Mouse (Mus musculus) myocyte (in vitro differentiated cells): Measurements from ENCODE around the gene H2-K1. TPM values are rescaled to one million over a fixed set of nuclear protein-coding genes. Genes with fewer than 3 reads are reported as not detected.
"Not testable (repeated sequence)": the region's sequence is repeated elsewhere in the genome, so short reads cannot be mapped to it uniquely, and the experiment has no call there.

Source experiments
- H3K27me3 ChIP-seq: one replicate; pipeline ENCODE4 v1.6.1; 2011; ENCODE audit not compliant: control insufficient read depth, insufficient read depth, insufficient read length
- H3K36me3 ChIP-seq: one replicate; pipeline ENCODE4 v1.6.1; 2011; ENCODE audit not compliant: control insufficient read depth, insufficient read depth
- H3K4me2 ChIP-seq: one replicate; pipeline ENCODE4 v1.6.1; 2011; ENCODE audit warnings: low read depth, control low read depth
- H3K4me3 ChIP-seq: one replicate; pipeline ENCODE4 v1.5.1; 2011; ENCODE audit warnings: mild to moderate bottlenecking, control low read depth, moderate library complexity
- H3K79me2 ChIP-seq: one replicate; pipeline ENCODE4 v1.6.1; 2011; ENCODE audit not compliant: control insufficient read depth, insufficient read depth
- H3ac ChIP-seq: one replicate; pipeline ENCODE4 v1.6.1; 2011; ENCODE audit not compliant: control insufficient read depth, insufficient read length
- CEBPB ChIP-seq: IDR thresholded peaks from 2 replicates; pipeline ENCODE4 v1.6.1; 2011; ENCODE audit warnings: mild to moderate bottlenecking, moderate library complexity; ENCODE audit not compliant: poor library complexity, insufficient read depth, severe bottlenecking
- E2F4 ChIP-seq: IDR thresholded peaks from one replicate; pipeline ENCODE4 v1.6.1; 2011; ENCODE audit warnings: mild to moderate bottlenecking, control low read depth, moderate library complexity; ENCODE audit not compliant: insufficient read depth
- MAX ChIP-seq: IDR thresholded peaks from one replicate; pipeline ENCODE4 v1.6.1; 2011; ENCODE audit warnings: low read depth, mild to moderate bottlenecking, control low read depth
- MYOD1 ChIP-seq, 3 experiments: IDR thresholded peaks; one replicate each; pipeline ENCODE4 v1.6.1; 2011; ENCODE audit warnings: control low read depth in 2 of 3, low read depth in 2 of 3, mild to moderate bottlenecking in 2 of 3, moderate library complexity in 1 of 3; ENCODE audit not compliant: insufficient read length in 2 of 3, control insufficient read depth in 1 of 3
- MYOG ChIP-seq, 3 experiments: IDR thresholded peaks; one replicate each; pipeline ENCODE4 v1.6.1; 2011; ENCODE audit warnings: control low read depth in 2 of 3, low read depth in 2 of 3, mild to moderate bottlenecking in 2 of 3; ENCODE audit not compliant: insufficient read length in 2 of 3, control insufficient read depth in 1 of 3, insufficient read depth in 1 of 3
- POLR2A ChIP-seq: IDR thresholded peaks from one replicate; pipeline ENCODE4 v1.6.1; 2011; ENCODE audit warnings: low read depth, mild to moderate bottlenecking, control low read depth, moderate library complexity; ENCODE audit not compliant: insufficient read length
- POLR2AphosphoS2 ChIP-seq: IDR thresholded peaks from one replicate; pipeline ENCODE4 v1.6.1; 2011; ENCODE audit warnings: low read depth, control low read depth; ENCODE audit not compliant: insufficient read length
- REST ChIP-seq: IDR thresholded peaks from one replicate; pipeline ENCODE4 v1.6.1; 2011; ENCODE audit warnings: mild to moderate bottlenecking, control low read depth, moderate library complexity; ENCODE audit not compliant: insufficient read depth, insufficient read length
- SRF ChIP-seq: IDR thresholded peaks from one replicate; pipeline ENCODE4 v1.6.1; 2011; ENCODE audit warnings: low read depth; ENCODE audit not compliant: control insufficient read depth, insufficient read length
- TCF12 ChIP-seq: IDR thresholded peaks from one replicate; pipeline ENCODE4 v1.6.1; 2011; ENCODE audit warnings: mild to moderate bottlenecking, control low read depth; ENCODE audit not compliant: poor library complexity, insufficient read depth, severe bottlenecking
- TCF3 ChIP-seq: IDR thresholded peaks from one replicate; pipeline ENCODE4 v1.6.1; 2011; ENCODE audit warnings: low read depth, control low read depth; ENCODE audit not compliant: insufficient read length
- USF1 ChIP-seq: IDR thresholded peaks from one replicate; pipeline ENCODE4 v1.6.1; 2011; ENCODE audit warnings: low read depth, mild to moderate bottlenecking, control low read depth, moderate library complexity
- polyA plus RNA-seq: library from polyadenylated mRNA; unstranded; fragments of >200 nt; fragmentation: generic; extraction: Trizol; gene quantifications from one replicate; pipeline ENCODE4 v1.2.1, GENCODE M21; 2012; ENCODE audit warnings: missing spikeins

Gene H2-K1
- polyA plus RNA-seq, 1 experiment = 89.2 TPM

DNA sequence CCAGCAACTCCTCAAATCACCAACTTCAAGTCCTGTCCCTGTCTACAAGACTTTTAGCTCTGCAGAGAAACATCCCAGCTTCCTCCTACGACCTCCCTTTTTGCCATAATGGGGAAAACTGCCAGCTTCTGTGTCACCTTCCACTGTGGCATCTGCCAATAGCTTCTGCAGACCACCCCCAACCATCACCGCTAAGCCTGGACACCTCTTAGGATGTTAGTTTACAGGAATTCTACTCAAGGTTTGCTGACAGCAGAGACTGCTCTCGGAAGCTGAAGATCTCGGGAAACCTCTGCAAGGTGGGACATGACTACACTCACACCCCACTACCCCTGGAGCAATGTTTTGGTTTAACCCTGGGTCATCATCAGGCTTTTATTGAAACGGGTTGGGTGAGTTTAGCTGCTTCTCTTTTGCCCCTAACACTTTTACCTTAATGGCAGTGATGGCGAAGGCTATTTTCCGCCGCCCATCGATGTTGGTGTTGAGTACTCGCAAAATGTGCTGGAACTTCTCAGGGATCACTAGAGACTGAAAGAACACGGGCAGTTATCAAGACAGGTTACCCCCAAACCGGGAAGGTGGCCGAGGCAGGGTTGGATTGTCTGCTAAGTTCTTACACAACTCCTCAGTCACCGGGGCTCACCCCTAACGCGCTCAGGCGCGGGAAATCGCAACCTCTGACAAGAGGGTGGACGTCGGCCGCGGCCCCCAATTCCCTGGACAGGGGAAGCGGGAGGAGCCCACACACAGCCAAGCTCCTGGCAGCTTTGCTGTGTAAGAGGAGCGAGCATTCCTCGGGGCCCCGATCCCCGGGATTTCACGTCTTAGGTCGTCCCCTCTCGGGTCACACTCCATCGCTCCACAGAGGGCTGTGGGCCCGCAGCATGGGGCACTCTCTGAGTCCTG is 45.2 kb downstream of the H2-K1 start:
- Histone ChIP-seq H3K27me3 (no peaks in the 10 kb centered on the region), H3K79me2 (peaks cover 29% of the 10 kb centered on the region), H3K4me2 (peak overlapping the region; percentile 81), H3ac (peak overlapping the region; percentile 71), H3K36me3 (peaks cover 15% of the 10 kb centered on the region), H3K4me3 (peak overlapping the region; percentile 93)
- no peak for TF ChIP-seq E2F4
- TF ChIP-seq TCF3 = no peak
- TF ChIP-seq SRF = no peak
- TF ChIP-seq POLR2AphosphoS2 = no peak
- TF ChIP-seq MYOG (IDR thresholded peaks at IDR 0.05; ENCODE audit: control insufficient read depth in 1 of 3, insufficient read depth in 1 of 3, insufficient read length in 2 of 3, low read depth in 2 of 3) = no peak
- TF ChIP-seq MYOD1 (IDR thresholded peaks at IDR 0.05; ENCODE audit: control insufficient read depth in 1 of 3, insufficient read length in 2 of 3, low read depth in 2 of 3) = no peak
- no peak for TF ChIP-seq REST
- TF ChIP-seq CEBPB = no peak

DNA sequence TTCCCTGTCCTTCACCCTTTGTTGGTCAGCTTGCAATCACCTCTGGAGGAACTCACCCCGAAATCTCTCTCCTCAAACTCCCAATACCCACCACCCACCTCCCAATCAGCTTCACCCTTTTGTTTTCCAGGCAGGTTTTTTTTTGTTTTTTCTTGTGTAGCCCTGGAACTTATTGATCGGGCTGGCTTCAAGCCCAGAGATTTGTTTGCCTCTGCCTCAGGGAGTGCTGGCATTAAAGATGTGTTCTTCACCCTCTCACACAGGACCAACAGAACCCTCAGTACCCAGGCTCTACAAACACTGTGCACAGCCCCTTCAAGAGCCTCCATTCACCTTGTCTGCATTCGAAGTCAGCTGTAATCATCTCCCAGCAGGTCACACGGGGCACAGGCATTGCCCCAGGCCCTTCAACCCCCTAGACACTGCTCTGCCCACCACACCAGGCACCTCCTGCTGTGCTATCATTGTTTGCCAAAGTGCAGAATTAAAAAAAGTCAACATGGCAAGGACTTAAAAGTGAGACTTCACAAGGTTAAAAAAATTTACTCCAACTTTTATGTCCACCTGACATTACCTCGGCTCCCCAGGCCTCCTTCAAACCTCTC is 46.1 kb downstream of the H2-K1 start:
- Histone ChIP-seq H3K4me3 (peak overlapping the region; percentile 93), H3K4me2 (peak overlapping the region; percentile 81), H3K79me2 (peaks cover 29% of the 10 kb centered on the region), H3K27me3 (no peaks in the 10 kb centered on the region), H3K36me3 (peaks cover 15% of the 10 kb centered on the region), H3ac (peak overlapping the region; percentile 71)
- TF ChIP-seq SRF (no peak), POLR2A (peak; percentile 37)

DNA sequence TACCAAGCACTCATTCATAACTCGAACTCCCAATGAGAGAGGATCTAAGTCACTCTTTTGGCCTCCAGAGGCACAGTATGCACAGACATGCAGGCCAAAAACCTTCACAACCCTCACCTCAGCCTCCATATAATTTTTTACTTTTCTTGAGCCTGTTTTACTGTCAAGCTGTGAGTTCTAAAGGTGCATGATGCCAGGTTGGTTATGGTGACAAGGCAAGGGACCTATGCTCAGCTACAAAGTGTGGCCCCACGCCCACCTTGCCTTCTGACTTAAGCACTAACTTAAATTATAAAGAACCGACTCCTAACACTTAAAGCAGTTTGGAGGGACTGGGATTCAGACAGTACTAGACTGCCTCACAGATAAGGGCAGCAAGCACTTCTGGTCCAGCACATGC is 46.8 kb downstream of the H2-K1 start:
- H3K4me2 ChIP-seq = peak overlapping the region; percentile 59
- no peak overlapping the region for H3ac ChIP-seq
- H3K27me3 ChIP-seq = no peaks in the 10 kb centered on the region
- H3K79me2 ChIP-seq = peaks cover 29% of the 10 kb centered on the region
- no peak for TF ChIP-seq REST
- no peak for TF ChIP-seq MYOD1 (IDR thresholded peaks at IDR 0.05; ENCODE audit: control insufficient read depth in 1 of 3, insufficient read length in 2 of 3, low read depth in 2 of 3)
- no peak for TF ChIP-seq USF1
- TF ChIP-seq CEBPB = no peak
- TF ChIP-seq MYOG (IDR thresholded peaks at IDR 0.05; ENCODE audit: control insufficient read depth in 1 of 3, insufficient read depth in 1 of 3, insufficient read length in 2 of 3, low read depth in 2 of 3) = no peak
- TF ChIP-seq SRF = no peak
- no peak for TF ChIP-seq TCF3
- TF ChIP-seq POLR2AphosphoS2 = no peak
- TF ChIP-seq TCF12 = no peak
- no peak for TF ChIP-seq E2F4
- no peak for TF ChIP-seq MAX
- TF ChIP-seq POLR2A = no peak
- peak overlapping the region; percentile 93 for H3K4me3 ChIP-seq
- peaks cover 15% of the 10 kb centered on the region for H3K36me3 ChIP-seq

DNA sequence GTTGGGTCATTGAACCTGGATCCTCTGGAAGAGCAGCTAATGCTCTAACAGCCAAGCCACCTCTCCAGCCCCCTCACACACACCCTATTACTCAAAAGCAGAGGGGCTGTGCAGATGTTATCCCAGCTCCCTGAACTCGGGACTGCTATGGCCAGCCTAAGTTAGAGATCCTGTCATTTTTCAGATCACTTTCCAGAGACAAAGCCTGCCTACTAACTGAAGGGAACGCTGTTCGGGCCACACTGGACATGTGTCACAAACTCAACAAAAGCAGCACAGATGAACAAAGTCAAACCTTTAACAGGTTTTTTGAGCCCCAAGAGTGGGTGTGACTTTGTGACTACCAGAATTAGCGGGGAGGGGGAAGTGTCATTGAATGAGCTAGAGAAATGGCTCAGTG is 47.3 kb downstream of the H2-K1 start:
- Histone ChIP-seq H3K27me3 (no peaks in the 10 kb centered on the region), H3K4me2 (peak overlapping the region; percentile 59), H3K36me3 (peaks cover 15% of the 10 kb centered on the region), H3K4me3 (peak overlapping the region; percentile 93), H3K79me2 (peaks cover 29% of the 10 kb centered on the region), H3ac (no peak overlapping the region)
- TF ChIP-seq POLR2AphosphoS2 (no peak), USF1 (no peak), MYOD1 (IDR thresholded peaks at IDR 0.05; ENCODE audit: control insufficient read depth in 1 of 3, insufficient read length in 2 of 3, low read depth in 2 of 3) (no peak), MAX (no peak), E2F4 (no peak), REST (no peak)

DNA sequence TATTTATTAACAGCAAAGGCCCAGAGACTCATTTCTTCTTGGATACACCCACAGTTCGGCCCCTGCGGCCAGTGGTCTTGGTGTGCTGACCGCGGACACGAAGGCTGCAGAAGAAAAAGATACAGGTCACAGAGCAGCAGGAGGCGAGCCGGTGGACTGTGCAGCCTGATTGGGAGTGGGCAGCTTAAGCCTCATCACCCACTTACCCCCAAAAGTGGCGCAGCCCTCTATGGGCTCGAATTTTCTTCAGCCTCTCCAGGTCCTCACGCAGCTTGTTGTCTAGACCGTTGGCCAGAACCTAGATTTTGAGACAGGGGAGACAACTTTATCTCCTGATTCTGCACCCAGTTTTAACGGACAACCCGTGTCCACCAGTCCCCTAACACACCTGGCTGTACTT is 48.1 kb downstream of the H2-K1 start:
- H3K4me3 ChIP-seq = peak overlapping the region; percentile 5

More for the DNA sequence above, 48.1 kb downstream of the H2-K1 start:
- H3K79me2 ChIP-seq = peaks cover 29% of the 10 kb centered on the region
- H3ac ChIP-seq, H3K27me3 ChIP-seq: not testable (repeated sequence)
- peak overlapping the region; percentile 78 for H3K4me2 ChIP-seq
- H3K36me3 ChIP-seq = peaks cover 15% of the 10 kb centered on the region
